Comparison of ENCODE assay signal across 17 mouse cellular contexts in genomic region chr12:8339591-8340319, GRCm38 (mm10). TPM values are rescaled to one million over a fixed set of nuclear protein-coding genes. Genes with fewer than 3 reads are reported as not detected.
DNase-seq lines count a peak whose midpoint lies in the region; ATAC-seq and TF ChIP-seq lines count a peak whose summit lies in the region.
"Had no signal": no experiment of that assay in that cellular context is flagged by ENCODE, and none has a peak within 500 bp of the region (broad histone marks: within the 10 kb centered on the region; RNA-seq: fewer than 3 reads in every experiment).

No protein-coding gene starts in this region.

- no peak overlapping the region for H3K4me3 ChIP-seq in heart, embryonic 13.5 days
- no peak overlapping the region for H3K4me3 ChIP-seq in heart, adult 2 months
- no peak overlapping the region for H3K4me3 ChIP-seq in lung, embryonic 15.5 days
- H3K4me3 ChIP-seq in embryonic facial prominence, embryonic 10.5 days = no peak overlapping the region
- no peak overlapping the region for H3K4me3 ChIP-seq in neural tube, embryonic 13.5 days
- H3K4me3 ChIP-seq: hindbrain, embryonic 15.5 days had no signal

- H3K36me3 ChIP-seq in heart, embryonic 13.5 days = peaks cover 65% of the 10 kb centered on the region
- H3K36me3 ChIP-seq in heart, adult 2 months (ENCODE audit: control insufficient read depth, insufficient read depth, low read length) = no peaks in the 10 kb centered on the region
- peaks cover 14% of the 10 kb centered on the region for H3K36me3 ChIP-seq in lung, embryonic 15.5 days
- peaks cover 54% of the 10 kb centered on the region for H3K36me3 ChIP-seq in embryonic facial prominence, embryonic 10.5 days (replicated peaks)
- peaks cover 46% of the 10 kb centered on the region for H3K36me3 ChIP-seq in neural tube, embryonic 13.5 days

- no peak for TF ChIP-seq EP300 in heart, adult 2 months (IDR thresholded peaks at IDR 0.05; ENCODE audit: insufficient read depth, low read depth, low read length)

- no peak for TF ChIP-seq POLR2A in heart, adult 2 months (IDR thresholded peaks at IDR 0.05; ENCODE audit: insufficient read depth, low read depth, low read length)

- H3K4me1 ChIP-seq in heart, embryonic 13.5 days = peaks cover 37% of the 10 kb centered on the region
- peaks cover 10% of the 10 kb centered on the region for H3K4me1 ChIP-seq in heart, adult 2 months (ENCODE audit: control insufficient read depth, insufficient read depth, low read length)
- peaks cover 29% of the 10 kb centered on the region for H3K4me1 ChIP-seq in lung, embryonic 15.5 days
- peaks cover 33% of the 10 kb centered on the region for H3K4me1 ChIP-seq in embryonic facial prominence, embryonic 10.5 days
- peaks cover 33% of the 10 kb centered on the region for H3K4me1 ChIP-seq in neural tube, embryonic 13.5 days (replicated peaks)

- no peaks in the 10 kb centered on the region for H3K79me2 ChIP-seq in heart, adult 2 months (replicated peaks; ENCODE audit: control insufficient read depth, insufficient read depth, low read length)

- peak overlapping the region; percentile 75; the same call in 1 of the 2 replicates for H3K27ac ChIP-seq in heart, embryonic 13.5 days (replicated peaks)
- no peak overlapping the region for H3K27ac ChIP-seq in heart, adult 2 months
- H3K27ac ChIP-seq in lung, embryonic 15.5 days = 0 out of 2 replicates have a peak overlapping the region, but pooled peaks have one; percentile 31
- H3K27ac ChIP-seq in embryonic facial prominence, embryonic 10.5 days (replicated peaks) = peak overlapping the region; percentile 69
- H3K27ac ChIP-seq in neural tube, embryonic 13.5 days (replicated peaks) = peak overlapping the region; percentile 76
- H3K27ac ChIP-seq: hindbrain, embryonic 15.5 days had no signal

- 43% methylated on average over 13 of the region's 13 CpGs for WGBS in heart, embryonic 13.5 days
- WGBS in heart, adult 2 months = 60% methylated on average over 13 of the region's 13 CpGs
- WGBS in lung, embryonic 15.5 days = 36% methylated on average over 13 of the region's 13 CpGs
- WGBS in embryonic facial prominence, embryonic 10.5 days = 39% methylated on average over 13 of the region's 13 CpGs
- WGBS in neural tube, embryonic 13.5 days = 29% methylated on average over 13 of the region's 13 CpGs

- no peaks in the 10 kb centered on the region for H3K9me3 ChIP-seq in heart, embryonic 13.5 days
- H3K9me3 ChIP-seq in lung, embryonic 15.5 days = no peaks in the 10 kb centered on the region
- no peaks in the 10 kb centered on the region for H3K9me3 ChIP-seq in embryonic facial prominence, embryonic 10.5 days
- H3K9me3 ChIP-seq in neural tube, embryonic 13.5 days = no peaks in the 10 kb centered on the region
- H3K9me3 ChIP-seq: hindbrain, embryonic 15.5 days had no signal

- no peak overlapping the region for H3K4me2 ChIP-seq in heart, embryonic 13.5 days
- H3K4me2 ChIP-seq in lung, embryonic 15.5 days = no peak overlapping the region
- H3K4me2 ChIP-seq in neural tube, embryonic 13.5 days = no peak overlapping the region
- H3K4me2 ChIP-seq: hindbrain, embryonic 15.5 days; liver, embryonic 11.5 days had no signal

- H3K9ac ChIP-seq in heart, embryonic 13.5 days = peak overlapping the region; percentile 53; the same call in 1 of the 2 replicates
- H3K9ac ChIP-seq in heart, adult 2 months (ENCODE audit: low read depth, low read length) = no peak overlapping the region
- H3K9ac ChIP-seq in lung, embryonic 15.5 days = no peak overlapping the region
- peak overlapping the region; percentile 28; the same call in 1 of the 2 replicates for H3K9ac ChIP-seq in neural tube, embryonic 13.5 days
- H3K9ac ChIP-seq: hindbrain, embryonic 15.5 days had no signal

- intact Hi-C loops in heart, adult 2 months (cut with DNase I) = no loop called here

- DNase-seq in heart, adult 2 months = no peak
- DNase-seq in lung, adult 18-20 months = no peak
- peak; percentile 52 for DNase-seq in embryonic facial prominence, embryonic 10.5 days (ENCODE audit: low spot score)
- DNase-seq in spleen, adult 18-20 months = no peak
- no peak for DNase-seq in urinary bladder, postnatal 4 days (ENCODE audit: low spot score in 2 of 2)
- DNase-seq: adrenal gland, postnatal 14 days; cerebellum, adult 11 months; gastrocnemius, postnatal 14 days; layer of hippocampus, postnatal 36 days had no signal

- no peak for TF ChIP-seq CTCF in heart, adult 2 months (IDR thresholded peaks at IDR 0.05)

- H3K27me3 ChIP-seq in heart, embryonic 13.5 days (replicated peaks) = no peaks in the 10 kb centered on the region
- no peaks in the 10 kb centered on the region for H3K27me3 ChIP-seq in heart, adult 2 months (ENCODE audit: control insufficient read depth, insufficient read depth, low read length)
- H3K27me3 ChIP-seq in lung, embryonic 15.5 days = no peaks in the 10 kb centered on the region
- H3K27me3 ChIP-seq in embryonic facial prominence, embryonic 10.5 days (replicated peaks; ENCODE audit: low read depth, poor library complexity, severe bottlenecking) = no peaks in the 10 kb centered on the region
- no peaks in the 10 kb centered on the region for H3K27me3 ChIP-seq in neural tube, embryonic 13.5 days
- H3K27me3 ChIP-seq: hindbrain, embryonic 15.5 days; Patski had no signal

- ATAC-seq in heart, embryonic 13.5 days (ENCODE audit: extremely low read depth, insufficient number of reproducible peaks, low FRiP score, low TSS enrichment) = no peak
- peak; percentile 39; the same call in 1 of the 2 replicates for ATAC-seq in lung, embryonic 15.5 days (ENCODE audit: borderline replicate concordance, extremely low read depth, low FRiP score, low TSS enrichment)
- 0 out of 2 replicates have a peak, but pooled peaks have one; percentile 32 for ATAC-seq in neural tube, embryonic 13.5 days (ENCODE audit: low read depth)
- ATAC-seq: Patski had no signal

RNA-seq across cellular contexts. Expression of gene Hs1bp3, which starts 26.5 kb away (rescaled TPM):
- polyA plus RNA-seq in heart, embryonic 13.5 days (2015; fragmentation: Nextera tagmentation; extraction: Ambion mirVana) = 14.3 and 15.6 TPM in 2 replicates
- 10 to 100 TPM; 12.7 to 13.8 TPM for total RNA-seq in heart, adult 2 months (2021)
- polyA plus RNA-seq in heart, adult 2 months (2012; rRNA removed) = 17.3 and 20.5 TPM in 2 replicates
- 16.2 and 16.3 TPM in 2 replicates for polyA plus RNA-seq in lung, embryonic 15.5 days (2015; fragmentation: Nextera tagmentation; extraction: Ambion mirVana)
- polyA plus RNA-seq in embryonic facial prominence, embryonic 10.5 days (2016; fragmentation: Nextera tagmentation; extraction: Ambion mirVana) = 17.9 and 18.8 TPM in 2 replicates
- 10.6 and 11.3 TPM in 2 replicates for polyA plus RNA-seq in neural tube, embryonic 13.5 days (2015; fragmentation: Nextera tagmentation; extraction: Ambion mirVana)

RNA-seq across cellular contexts. Expression of gene Gdf7, which starts 38.0 kb away (rescaled TPM):
- polyA plus RNA-seq in heart, embryonic 13.5 days (2015; fragmentation: Nextera tagmentation; extraction: Ambion mirVana) = not detected in 2 replicates
- under 1 TPM; 0.41 to 0.84 TPM for total RNA-seq in heart, adult 2 months (2021)
- 0.82 and 0.96 TPM in 2 replicates for polyA plus RNA-seq in heart, adult 2 months (2012; rRNA removed)
- not detected in 2 replicates for polyA plus RNA-seq in lung, embryonic 15.5 days (2015; fragmentation: Nextera tagmentation; extraction: Ambion mirVana)
- 0.10 and 0.17 TPM in 2 replicates for polyA plus RNA-seq in embryonic facial prominence, embryonic 10.5 days (2016; fragmentation: Nextera tagmentation; extraction: Ambion mirVana)
- 0.43 and 0.49 TPM in 2 replicates for polyA plus RNA-seq in neural tube, embryonic 13.5 days (2015; fragmentation: Nextera tagmentation; extraction: Ambion mirVana)
- total RNA-seq: adrenal gland, postnatal 14 days; gastrocnemius, postnatal 14 days had no signal
- polyA plus RNA-seq: liver, embryonic 11.5 days; Patski; stomach, embryonic 14.5 days; urinary bladder, adult 2 months had no signal

Comparison
In these comparisons a context has a peak if more than half of its experiments do, and no peak if none do; other contexts are left out.
1. H3K9ac ChIP-seq: peak in heart, embryonic 13.5 days (single experiment) and neural tube, embryonic 13.5 days (single experiment); none in heart, adult 2 months (single experiment) and lung, embryonic 15.5 days (single experiment).